Mouse (Mus musculus): ENCODE data around the gene Akr7a5. TPM values are rescaled to one million over a fixed set of nuclear protein-coding genes. Genes with fewer than 3 reads are reported as not detected.

Gene Akr7a5
- total RNA-seq (2021): 10 to 100 TPM; 55.9 to 57.5 TPM
- long read RNA-seq, experiment 1, transcript Akr7a5-201 (7 exons, 1,288 nt): major isoform, 44 of 45 reads
- long read RNA-seq, experiment 1, partial matches to known transcripts: 1 of 45 reads
- long read RNA-seq, experiment 1, other reads (novel, unspliced or antisense): 0 of 45 reads
- long read RNA-seq, experiment 2, transcript Akr7a5-201 (7 exons, 1,288 nt): major isoform, 29 of 30 reads
- long read RNA-seq, experiment 2, partial matches to known transcripts: 1 of 30 reads
- long read RNA-seq, experiment 2, other reads (novel, unspliced or antisense): 0 of 30 reads

DNA sequence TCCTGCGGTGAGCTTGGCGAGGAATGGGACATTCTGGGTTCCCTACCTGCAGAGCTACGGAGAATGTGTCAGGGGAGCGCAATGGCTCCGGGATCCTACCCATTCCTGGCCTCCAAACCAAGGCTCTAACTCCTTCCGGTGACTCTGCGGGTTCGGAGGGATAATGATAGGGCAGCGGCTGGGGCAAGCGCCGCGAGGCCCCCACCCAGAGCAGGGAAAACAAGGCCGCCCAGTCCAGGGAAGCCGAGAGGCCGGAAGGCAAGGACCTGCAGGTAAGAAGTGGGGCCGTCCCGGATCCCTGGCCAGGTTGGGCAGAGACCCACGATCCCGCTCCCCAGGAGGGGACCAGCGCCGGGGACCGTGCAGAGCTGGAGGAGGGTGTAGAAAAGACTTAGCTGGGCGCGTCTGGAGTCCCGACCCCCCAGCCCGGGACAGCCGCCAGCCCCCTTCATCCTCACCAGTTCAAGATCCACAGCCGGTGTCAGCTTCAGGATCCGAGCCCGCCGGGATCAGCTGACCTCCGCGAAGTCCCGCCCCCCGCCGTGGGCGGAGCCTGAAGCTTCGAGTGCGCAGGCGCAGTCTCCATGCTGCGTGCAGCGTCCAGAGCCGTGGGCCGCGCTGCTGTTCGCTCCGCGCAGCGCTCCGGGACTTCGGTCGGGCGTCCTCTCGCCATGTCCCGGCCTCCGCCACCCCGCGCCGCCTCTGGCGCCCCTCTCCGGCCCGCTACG is at the start of gene Akr7a5, which contains the start of gene Pqlc2:
Akr7a5 (plus strand) TSS at position 574 of the 728 bp plus-strand sequence.
Pqlc2 (minus strand) TSS at position 538 of the 728 bp plus-strand sequence.
- DNase-seq: peak; percentile 97 to 100

- no peak for DNase-seq
Observed at GRCm38 (mm10) chr4:139262981-139263380, 47.6 kb upstream of the Akr7a5 start.

DNA sequence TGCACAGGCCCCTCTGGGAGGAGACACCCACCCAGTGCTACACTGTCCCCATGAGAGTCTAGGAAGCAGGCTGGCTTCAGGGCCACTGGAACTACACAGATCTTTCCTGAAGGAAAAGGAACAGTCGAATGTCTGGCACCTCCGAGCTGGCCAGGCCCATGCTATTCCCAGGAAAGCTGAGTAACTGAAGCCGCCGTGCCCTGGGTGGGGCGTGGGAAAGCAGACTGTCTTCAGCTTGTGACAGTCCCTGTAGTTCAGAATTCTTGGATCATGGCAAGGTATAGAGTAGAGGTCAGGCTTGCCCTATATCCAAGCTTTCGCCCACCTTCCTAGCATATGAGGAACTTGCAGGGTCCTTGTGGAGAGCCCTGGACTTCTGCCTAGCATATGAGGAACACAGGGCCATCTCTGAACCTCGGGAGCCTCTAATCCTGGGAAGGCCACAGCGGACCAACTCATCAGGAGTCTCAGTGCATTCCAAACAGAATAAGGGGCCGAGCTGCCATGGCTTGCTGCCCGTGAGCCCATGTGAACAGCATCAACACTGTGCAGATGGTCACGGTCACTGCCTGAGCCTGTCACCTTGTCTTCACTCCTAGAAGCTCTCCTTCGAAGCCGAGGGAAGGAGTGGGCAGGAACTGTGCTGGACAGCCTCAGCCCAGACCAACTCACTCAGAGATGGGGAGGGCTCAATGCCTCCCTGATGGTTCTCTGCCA is 44.6 kb upstream of the Akr7a5 start:
- DNase-seq: no peak

- DNase-seq: no peak
Observed at GRCm38 (mm10) chr4:139266500-139266865, 44.1 kb upstream of the Akr7a5 start.

DNA sequence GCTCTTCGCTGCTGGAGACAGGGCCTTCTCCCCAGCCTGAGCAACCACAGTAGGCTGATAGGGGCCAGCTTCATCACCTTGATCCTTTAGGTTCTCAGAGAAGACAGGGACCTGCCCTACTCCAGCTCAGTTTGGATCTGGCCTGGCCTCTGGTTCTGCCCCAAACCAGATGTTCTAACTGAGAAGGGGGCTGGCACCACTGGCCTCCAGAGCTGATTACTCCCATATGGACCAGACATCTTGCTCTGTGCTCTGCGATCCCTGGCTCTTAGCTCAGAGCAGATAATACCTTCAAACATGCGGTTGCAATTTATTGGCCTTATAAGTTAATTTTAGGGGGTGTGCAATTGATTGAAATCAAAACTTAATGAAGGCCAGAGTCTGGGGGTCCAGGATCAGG is 43.2 kb upstream of the Akr7a5 start:
- DNase-seq: no peak

- no peak for DNase-seq
Observed at GRCm38 (mm10) chr4:139268242-139268641, 42.3 kb upstream of the Akr7a5 start.

DNA sequence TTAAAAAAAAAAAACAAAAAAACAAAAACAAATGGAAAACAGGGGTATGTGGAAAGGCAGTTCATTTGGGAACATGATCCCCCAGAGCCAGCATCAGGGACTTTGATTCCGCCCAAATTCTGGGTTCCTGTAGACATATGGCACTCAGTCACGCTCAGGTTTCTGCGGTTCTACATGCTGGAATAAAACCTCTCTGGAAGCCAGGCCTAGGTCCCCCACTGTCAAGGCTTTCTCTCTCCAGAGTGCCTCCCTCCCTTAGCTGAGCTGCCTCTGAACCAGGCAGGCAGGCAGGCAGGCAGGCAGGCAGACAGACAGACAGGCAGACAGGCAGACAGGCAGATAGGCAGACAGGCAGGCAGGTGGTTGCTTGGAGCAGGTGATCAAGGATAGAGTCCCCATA is 40.4 kb upstream of the Akr7a5 start:
- DNase-seq: no peak

GRCm38 (mm10) chr4:139271562-139271961 is 39.0 kb upstream of the Akr7a5 start:
- DNase-seq: no peak

- no peak for DNase-seq
Observed at GRCm38 (mm10) chr4:139272951-139273680, 37.4 kb upstream of the Akr7a5 start.

DNA sequence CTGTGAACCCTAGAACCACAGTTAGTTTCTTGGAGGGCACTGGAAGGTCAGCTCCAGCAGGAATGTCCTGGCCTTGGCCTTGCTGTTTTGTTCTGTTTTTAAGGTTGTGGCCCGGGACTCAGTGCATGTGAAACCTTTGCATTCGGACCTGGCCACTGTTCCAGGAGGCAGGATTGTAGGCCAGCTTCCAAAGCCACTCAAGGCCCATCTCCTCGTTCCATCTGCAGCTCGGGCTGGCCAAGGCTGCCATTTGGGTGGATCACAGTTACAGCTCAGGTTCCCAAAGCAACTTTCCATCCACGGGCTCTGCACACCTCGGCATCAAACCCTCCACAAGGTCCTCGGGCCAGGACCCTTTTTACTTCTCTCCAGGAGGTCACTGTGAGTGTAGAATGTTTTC is 36.0 kb upstream of the Akr7a5 start:
- DNase-seq: peak in 1 of 2 experiments; percentile 44

- DNase-seq: no peak
Observed at GRCm38 (mm10) chr4:139276411-139276810, 34.1 kb upstream of the Akr7a5 start.

GRCm38 (mm10) chr4:139280530-139280929 is 30.0 kb upstream of the Akr7a5 start:
- no peak for DNase-seq

DNA sequence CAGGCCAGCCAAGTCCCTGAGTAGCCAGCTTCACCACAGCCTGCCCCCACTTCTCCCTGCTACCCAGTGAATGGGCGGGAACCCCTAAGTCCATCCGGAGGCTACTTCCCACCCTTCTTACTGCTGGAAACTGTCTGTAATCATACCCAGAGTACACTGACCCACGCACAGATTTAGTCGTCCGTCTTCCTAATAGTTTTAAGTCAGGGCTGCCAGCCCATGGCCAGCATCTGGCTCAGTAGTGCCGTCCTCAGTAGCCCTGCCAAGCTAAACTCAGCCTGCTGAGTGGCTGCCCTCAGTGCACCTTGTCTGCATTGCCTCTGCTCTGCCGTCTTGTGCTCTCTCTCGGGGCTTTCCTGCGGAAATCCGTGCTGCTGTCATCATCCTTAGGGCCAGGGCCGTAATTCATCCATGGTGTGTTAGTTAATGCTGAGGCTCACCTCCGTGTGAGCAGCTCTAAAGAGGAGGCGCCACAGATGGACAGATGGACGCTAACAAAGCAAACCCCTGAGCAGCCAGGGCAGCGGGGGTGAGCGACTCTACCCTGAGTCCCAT is 28.7 kb upstream of the Akr7a5 start:
- DNase-seq: no peak

DNA sequence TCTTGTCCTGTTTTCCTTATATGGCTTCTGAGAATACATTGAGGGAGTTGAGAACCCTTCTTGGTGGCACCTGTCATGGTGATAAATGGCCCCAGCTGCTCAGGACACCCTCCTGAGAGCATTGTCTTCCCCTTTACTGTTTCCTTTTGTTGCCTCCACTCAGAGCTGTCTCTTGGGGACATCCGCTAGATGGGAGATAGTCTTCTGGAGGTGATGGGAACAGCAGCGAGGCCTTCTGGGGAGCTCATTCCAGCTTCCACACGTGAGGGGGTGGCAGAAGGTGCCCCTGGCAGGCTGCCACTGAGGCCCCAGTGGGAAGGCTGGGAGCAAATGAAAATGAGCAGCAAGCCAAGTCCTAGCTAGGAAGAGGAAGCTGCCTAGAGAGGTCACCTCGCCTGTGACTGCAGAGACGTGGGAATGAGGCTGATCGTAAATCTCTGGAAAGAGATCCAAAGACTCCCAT is 27.6 kb upstream of the Akr7a5 start:
- peak; percentile 45 to 60 for DNase-seq

GRCm38 (mm10) chr4:139284877-139285276 is 25.7 kb upstream of the Akr7a5 start:
- DNase-seq: no peak

- DNase-seq: no peak
Observed at GRCm38 (mm10) chr4:139286234-139286633, 24.3 kb upstream of the Akr7a5 start.

GRCm38 (mm10) chr4:139287122-139287863 is 23.3 kb upstream of the Akr7a5 start:
- peak; percentile 87 to 93 for DNase-seq

- DNase-seq: peak; percentile 56 to 60
Observed at GRCm38 (mm10) chr4:139289017-139289416, 21.5 kb upstream of the Akr7a5 start.

DNA sequence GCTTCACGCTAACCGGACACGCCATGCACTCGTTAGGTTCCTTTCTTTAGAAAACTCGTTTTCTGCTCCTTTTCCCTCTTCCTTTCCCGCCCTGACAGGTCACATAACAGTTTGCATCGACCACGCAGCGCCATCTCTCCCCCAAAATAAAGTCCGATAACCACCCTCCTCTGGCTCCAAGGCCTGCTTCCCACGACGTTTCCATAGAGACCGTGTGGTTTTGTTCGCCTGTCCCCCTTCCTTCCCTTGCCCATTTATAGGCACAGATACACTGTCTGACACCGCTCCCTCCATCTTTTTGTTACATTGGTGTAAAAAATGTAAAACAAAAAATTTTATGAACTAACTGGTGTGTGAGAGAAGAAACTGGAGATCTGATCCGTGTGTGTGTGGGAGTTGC is 19.4 kb upstream of the Akr7a5 start:
- no peak for DNase-seq

DNA sequence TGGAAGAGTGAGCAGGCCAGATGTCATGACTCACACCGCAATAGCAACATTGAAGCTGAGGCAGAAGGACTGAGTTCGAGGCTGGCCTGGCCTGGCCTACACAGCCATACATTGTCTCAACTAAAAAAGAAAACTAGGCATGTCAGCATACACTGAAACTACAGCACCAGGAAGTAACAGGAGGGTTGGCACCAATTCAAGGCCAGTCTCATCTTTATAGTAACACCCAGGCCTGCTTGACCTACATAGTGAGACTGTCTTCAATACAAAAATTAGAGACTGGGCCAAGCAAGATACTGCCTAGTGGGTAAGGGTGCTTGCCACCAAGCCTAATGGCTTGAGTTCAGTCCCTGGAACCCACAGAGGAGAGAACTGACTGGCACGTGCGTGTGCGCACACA is 18.5 kb upstream of the Akr7a5 start:
- DNase-seq: no peak

DNA sequence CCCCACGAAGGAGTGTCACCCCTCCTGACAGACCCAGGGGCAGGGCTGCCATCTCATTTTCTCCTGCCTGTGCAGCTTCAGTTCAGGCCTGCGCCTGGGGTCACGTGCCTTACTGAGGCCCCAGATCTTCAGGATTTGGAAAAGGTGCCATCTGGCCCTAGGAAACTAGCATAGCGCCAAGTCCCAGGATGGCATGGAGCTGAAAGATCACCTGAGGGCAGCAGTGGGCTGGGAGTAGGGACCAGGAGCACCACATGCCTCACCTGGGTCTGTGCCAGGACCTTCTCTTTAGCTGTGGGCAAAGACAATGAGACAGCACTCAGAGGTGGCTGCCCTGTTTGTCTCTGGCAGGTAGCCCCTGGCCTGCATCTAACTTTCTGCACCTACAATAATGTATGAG is 13.0 kb upstream of the Akr7a5 start:
- peak; percentile 75 to 77 for DNase-seq
